Mouse (Mus musculus) liver, embryonic 14.5 days (tissue): ENCODE results near the gene Tnnc1. TPM values are rescaled to one million over a fixed set of nuclear protein-coding genes. Genes with fewer than 3 reads are reported as not detected.

Experiments used
- ATAC-seq: fragments of 200-750 bp; cut with Nextera tagmentation; 2 replicates; pipeline ENCODE4 v1.8.0; 2017; ENCODE audit warnings: moderate number of reproducible peaks, mild to moderate bottlenecking, moderate library complexity; ENCODE audit not compliant: insufficient read depth
- DNase-seq, 3 experiments: peaks; one replicate each; pipeline ENCODE4 v3.0.0-alpha.2; 2012 to 2013; ENCODE audit warnings: low read depth in 3 of 3, low spot score in 3 of 3
- H3K27ac ChIP-seq: fragments of 300-500 bp; sonication (generic); 2 replicates; pipeline ENCODE4 v1.5.1; 2014; ENCODE audit warnings: moderate library complexity, mild to moderate bottlenecking, control low read depth, inconsistent platforms
- H3K27me3 ChIP-seq: fragments of 300-500 bp; sonication (generic); 2 replicates; pipeline ENCODE4 v1.6.1; 2014; ENCODE audit warnings: mild to moderate bottlenecking, low read length, moderate library complexity; ENCODE audit not compliant: control insufficient read depth, insufficient read depth
- H3K36me3 ChIP-seq: fragments of 300-500 bp; sonication (generic); replicated peaks from 2 replicates; pipeline ENCODE4 v1.6.1; 2014; ENCODE audit warnings: low read depth; ENCODE audit not compliant: control insufficient read depth, insufficient read depth
- H3K4me1 ChIP-seq, 2 experiments: fragments of 200-500 bp in 1 of 2; fragments of 300-500 bp in 1 of 2; sonication (generic) in 1 of 2; replicated peaks; 2 replicates each; pipeline ENCODE4 v1.6.1; 2012 to 2014; ENCODE audit warnings: antibody characterized with exemption in 1 of 2, inconsistent platforms in 1 of 2, low read length in 1 of 2; ENCODE audit not compliant: control insufficient read depth in 2 of 2, insufficient read depth in 2 of 2
- H3K4me2 ChIP-seq: fragments of 300-500 bp; sonication (generic); 2 replicates; pipeline ENCODE4 v1.6.1; 2014; ENCODE audit warnings: low read depth, mild to moderate bottlenecking, control low read depth, moderate library complexity
- H3K4me3 ChIP-seq, 2 experiments: fragments of 200-500 bp in 1 of 2; fragments of 300-500 bp in 1 of 2; sonication (generic) in 1 of 2; 2 replicates each; pipeline ENCODE4 v1.5.1; 2012 to 2014; ENCODE audit warnings: low read depth in 2 of 2, low read length in 2 of 2, mild to moderate bottlenecking in 2 of 2, control low read depth in 1 of 2, inconsistent platforms in 1 of 2, moderate library complexity in 1 of 2; ENCODE audit not compliant: insufficient read depth in 1 of 2
- H3K9ac ChIP-seq: fragments of 300-500 bp; sonication (generic); replicated peaks from 2 replicates; pipeline ENCODE4 v1.6.1; 2014; ENCODE audit warnings: mild to moderate bottlenecking, control low read depth, moderate library complexity
- H3K9me3 ChIP-seq: fragments of 300-500 bp; sonication (generic); 2 replicates; pipeline ENCODE4 v1.6.1; 2016; ENCODE audit warnings: low read length, mixed read lengths; ENCODE audit not compliant: control insufficient read depth
- CTCF ChIP-seq: IDR thresholded peaks from 2 replicates; pipeline ENCODE4 v1.5.1; 2016; ENCODE audit warnings: antibody characterized with exemption, low read depth, control low read depth
- EP300 ChIP-seq: IDR thresholded peaks from 2 replicates; pipeline ENCODE4 v1.6.1; 2016; ENCODE audit warnings: antibody characterized with exemption, low read depth
- WGBS: fragments of 180-500 bp; shearing (Covaris S2); extraction: QIAGEN DNeasy Blood & Tissue Kit; methylation state at CpG from one replicate; pipeline ENCODE4 v1.1.7; 2014; ENCODE audit not compliant: insufficient replicate concordance; 5-methylcytosine and 5-hydroxymethylcytosine counted together
- polyA plus RNA-seq, 2 experiments: library from polyadenylated mRNA; depleted of rRNA in 1 of 2; stranded (reverse) in 1 of 2; unstranded in 1 of 2; fragments of >200 nt; fragmentation: Nextera tagmentation in 1 of 2; extraction: Ambion mirVana in 1 of 2; gene quantifications; 2 replicates each; pipeline versions ENCODE4 v1.2.1 to v1.2.3; 2012 to 2014

Tnnc1 gene
- polyA plus RNA-seq, 2 experiments: 22.2 to 41.2 TPM

- Histone ChIP-seq H3K4me2 (peak overlapping the region; percentile 97), H3K9ac (peak overlapping the region; percentile 64), H3K4me1 (peaks cover 7 to 9% of the 10 kb centered on the region in 2 experiments), H3K36me3 (peaks cover 24% of the 10 kb centered on the region), H3K9me3 (no peaks in the 10 kb centered on the region), H3K27ac (peak overlapping the region; percentile 58), H3K4me3 (peak overlapping the region; percentile 64 to 88), H3K27me3 (no peaks in the 10 kb centered on the region)
- 14% methylated on average over 38 of the region's 38 CpGs for WGBS
- DNase-seq (peak in 1 of 3 experiments; percentile 18), ATAC-seq (peak; percentile 82)
- TF ChIP-seq EP300: no peak
Observed at GRCm38 (mm10) chr14:31250222-31251083, 42.3 kb downstream of the Tnnc1 start.

- Histone ChIP-seq H3K4me1 (peaks cover 7 to 9% of the 10 kb centered on the region in 2 experiments), H3K9me3 (no peaks in the 10 kb centered on the region), H3K4me3 (peak within 1 kb of the TSS; percentile 88 to 97), H3K36me3 (peaks cover 31% of the 10 kb centered on the region), H3K9ac (peak within 1 kb of the TSS; percentile 94), H3K4me2 (peak within 1 kb of the TSS; percentile 97), H3K27me3 (no peaks in the 10 kb centered on the region), H3K27ac (peak within 1 kb of the TSS; percentile 58)
- no peak for TF ChIP-seq EP300
- no peak; the same call in 1 of the 2 replicates for TF ChIP-seq CTCF
- under 1% methylated on average over 75 of the region's 75 CpGs for WGBS
- ATAC-seq (peak; percentile 91), DNase-seq (peak; percentile 86 to 90 (median 86))
Observed at GRCm38 (mm10) chr14:31251084-31251604, 43.0 kb downstream of the Tnnc1 start, which contains the start of the genes Phf7 and Bap1. Gene Phf7 (minus strand): TSS chr14:31251317. Gene Bap1 (plus strand): TSS chr14:31251450.

GRCm38 (mm10) chr14:31251626-31252025 is 43.5 kb downstream of the Tnnc1 start:
- Histone ChIP-seq H3K9ac (peak overlapping the region; percentile 94), H3K9me3 (no peaks in the 10 kb centered on the region), H3K27ac (peak overlapping the region; percentile 44), H3K4me1 (peaks cover 7 to 9% of the 10 kb centered on the region in 2 experiments), H3K27me3 (no peaks in the 10 kb centered on the region), H3K4me3 (peak overlapping the region; percentile 88 to 97), H3K36me3 (peaks cover 36% of the 10 kb centered on the region), H3K4me2 (peak overlapping the region; percentile 82)
- TF ChIP-seq EP300: no peak
- 0 out of 2 replicates have a peak, but pooled peaks have one; percentile 6 for TF ChIP-seq CTCF
- no peak for DNase-seq
- under 1% methylated on average over 18 of the region's 18 CpGs for WGBS
- ATAC-seq: peak; percentile 22

GRCm38 (mm10) chr14:31252091-31252490 is 44.0 kb downstream of the Tnnc1 start:
- peak overlapping the region; percentile 88 to 97 for H3K4me3 ChIP-seq
- peak overlapping the region; percentile 94 for H3K9ac ChIP-seq
- peaks cover 7 to 9% of the 10 kb centered on the region in 2 experiments for H3K4me1 ChIP-seq
- 75% methylated on average over 5 of the region's 5 CpGs for WGBS
- no peak for TF ChIP-seq EP300
- 0 out of 2 replicates have a peak, but pooled peaks have one; percentile 7 for TF ChIP-seq CTCF
- peaks cover 40% of the 10 kb centered on the region for H3K36me3 ChIP-seq
- no peak for ATAC-seq
- H3K27ac ChIP-seq: no peak overlapping the region; the same call in 1 of the 2 replicates
- DNase-seq: no peak
- H3K4me2 ChIP-seq: peak overlapping the region; percentile 82
- H3K27me3 ChIP-seq: no peaks in the 10 kb centered on the region
- no peaks in the 10 kb centered on the region for H3K9me3 ChIP-seq
